Mouse (Mus musculus) limb, embryonic 10.5 days (tissue): ENCODE measurements around the gene Spag6l. TPM values are rescaled to one million over a fixed set of nuclear protein-coding genes. Genes with fewer than 3 reads are reported as not detected.
"Not testable (repeated sequence)": the region's sequence is repeated elsewhere in the genome, so short reads cannot be mapped to it uniquely, and the experiment has no call there.

ENCODE experiments used
- DNase-seq: peaks from one replicate; pipeline ENCODE4 v3.0.0-alpha.2; 2017; ENCODE audit warnings: low spot score
- H3K27ac ChIP-seq: fragments of 300-500 bp; sonication (generic); 2 replicates; pipeline ENCODE4 v1.5.1; 2016; ENCODE audit warnings: mild to moderate bottlenecking
- H3K27me3 ChIP-seq: fragments of 300-500 bp; sonication (generic); 2 replicates; pipeline ENCODE4 v1.6.1; 2016; ENCODE audit warnings: low read depth, mild to moderate bottlenecking; ENCODE audit not compliant: poor library complexity, severe bottlenecking
- H3K36me3 ChIP-seq: fragments of 300-500 bp; sonication (generic); 2 replicates; pipeline ENCODE4 v1.6.1; 2016; ENCODE audit warnings: mild to moderate bottlenecking, moderate library complexity
- H3K4me1 ChIP-seq: fragments of 300-500 bp; sonication (generic); 2 replicates; pipeline ENCODE4 v1.6.1; 2016
- H3K4me3 ChIP-seq: fragments of 300-500 bp; sonication (generic); 2 replicates; pipeline ENCODE4 v1.5.1; 2016; ENCODE audit warnings: mild to moderate bottlenecking, moderate library complexity
- H3K9me3 ChIP-seq: fragments of 300-500 bp; sonication (generic); replicated peaks from 2 replicates; pipeline ENCODE4 v1.6.1; 2016; ENCODE audit warnings: mild to moderate bottlenecking
- WGBS: fragments of 180-500 bp; shearing (Covaris S2); methylation state at CpG from one replicate; pipeline ENCODE4 v1.1.7; 2016; 5-methylcytosine and 5-hydroxymethylcytosine counted together
- polyA plus RNA-seq: library from polyadenylated mRNA; unstranded; fragments of >200 nt; fragmentation: Nextera tagmentation; extraction: Ambion mirVana; gene quantifications from 2 replicates; pipeline ENCODE4 v1.2.1, GENCODE M21; 2016

Gene Spag6l
- 0.24 TPM in 1 of 2 replicates, not detected in the other for polyA plus RNA-seq

GRCm38 (mm10) chr16:16828757-16829615 is at the start of gene Spag6l:
Spag6l (minus strand) TSS chr16:16829456.
- WGBS = 7% methylated on average over 33 of the region's 33 CpGs
- Histone ChIP-seq H3K27ac (no peak within 1 kb of the TSS), H3K4me1 (peaks cover 8% of the 10 kb centered on the region), H3K27me3 (peaks cover 3% of the 10 kb centered on the region; the same call in 1 of the 2 replicates), H3K36me3 (no peaks in the 10 kb centered on the region), H3K9me3 (no peaks in the 10 kb centered on the region), H3K4me3 (peak within 1 kb of the TSS; percentile 51)
- peak; percentile 76 for DNase-seq

GRCm38 (mm10) chr16:16879025-16879424 is 49.8 kb upstream of the Spag6l start:
- WGBS = 96% methylated on average over 5 of the region's 5 CpGs
- DNase-seq = no peak
- H3K4me1 ChIP-seq = no peaks in the 10 kb centered on the region

GRCm38 (mm10) chr16:16870617-16871331 is 41.5 kb upstream of the Spag6l start, which contains the start of the genes Top3b and Vpreb1:
Top3b (plus strand) TSS chr16:16870736.
Vpreb1 (minus strand) TSS chr16:16870843.
- H3K27ac ChIP-seq = peak within 1 kb of the TSS; percentile 96
- peak; percentile 97 for DNase-seq
- under 1% methylated on average over 49 of the region's 49 CpGs for WGBS
- H3K27me3 ChIP-seq = no peaks in the 10 kb centered on the region
- peaks cover 9% of the 10 kb centered on the region for H3K36me3 ChIP-seq
- no peaks in the 10 kb centered on the region for H3K9me3 ChIP-seq
- H3K4me3 ChIP-seq = peak within 1 kb of the TSS; percentile 85
- H3K4me1 ChIP-seq = peaks cover 12% of the 10 kb centered on the region

More at GRCm38 (mm10) chr16:16879025-16879424, 49.8 kb upstream of the Spag6l start:
- H3K4me3 ChIP-seq = no peak overlapping the region
- H3K36me3 ChIP-seq = peaks cover 90% of the 10 kb centered on the region
- no peak overlapping the region for H3K27ac ChIP-seq
- H3K9me3 ChIP-seq = no peaks in the 10 kb centered on the region
- H3K27me3 ChIP-seq = no peaks in the 10 kb centered on the region

- Histone ChIP-seq H3K4me3 (peak overlapping the region; percentile 85), H3K27me3 (no peaks in the 10 kb centered on the region), H3K4me1 (peaks cover 12% of the 10 kb centered on the region), H3K27ac (peak overlapping the region; percentile 96), H3K9me3 (no peaks in the 10 kb centered on the region), H3K36me3 (peaks cover 4% of the 10 kb centered on the region)
- WGBS = 32% methylated on average over 7 of the region's 7 CpGs
- DNase-seq = no peak
Observed at GRCm38 (mm10) chr16:16870241-16870616, 41.0 kb upstream of the Spag6l start.

DNA sequence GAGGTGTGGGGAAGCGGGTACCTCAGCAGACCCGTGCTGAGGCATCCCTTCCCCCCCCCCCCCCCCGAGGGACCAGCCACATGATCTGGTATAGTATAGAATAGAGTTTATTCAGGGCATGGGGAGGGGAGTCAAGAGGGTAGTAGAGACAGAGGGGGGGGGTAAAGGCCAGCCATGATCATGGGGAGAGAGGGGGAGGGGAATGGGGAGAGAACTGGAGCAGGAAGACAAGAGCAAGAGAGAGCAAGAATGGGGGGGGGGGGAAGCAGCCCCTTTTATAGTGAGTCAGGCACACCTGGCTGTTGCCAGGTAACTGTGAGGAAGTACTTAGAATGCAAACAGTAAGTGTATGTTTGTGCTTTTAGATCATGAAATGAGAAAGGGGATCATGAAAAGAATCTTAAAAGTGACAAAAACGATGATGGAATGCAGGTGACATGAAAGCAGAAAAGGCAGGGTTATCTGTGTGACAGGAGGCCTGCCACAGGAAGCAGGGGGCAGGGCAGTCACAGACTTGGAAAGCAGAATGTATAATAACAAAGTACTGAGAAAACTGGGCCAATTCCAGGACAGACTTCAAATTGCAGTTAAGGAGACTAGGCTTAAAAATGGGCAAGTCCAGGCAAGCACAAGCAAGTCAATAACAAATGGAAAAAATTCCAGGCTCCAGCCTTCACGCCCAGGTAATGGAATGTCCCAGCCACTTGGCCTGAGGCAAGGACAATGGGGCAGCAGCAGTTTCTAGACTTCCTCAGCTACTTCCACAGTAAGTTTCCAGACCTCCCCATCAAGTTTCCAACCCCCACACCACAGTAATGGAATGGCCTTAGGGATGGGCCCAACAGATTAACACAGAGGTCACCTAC is 36.7 kb upstream of the Spag6l start:
- Histone ChIP-seq H3K4me3 (no peak overlapping the region), H3K27ac (no peak overlapping the region), H3K4me1 (0 out of 2 replicates have a peak, but pooled peaks cover 3% of the 10 kb centered on the region), H3K36me3 (no peaks in the 10 kb centered on the region), H3K9me3 (no peaks in the 10 kb centered on the region), H3K27me3 (no peaks in the 10 kb centered on the region)
- DNase-seq = peak; percentile 36
- WGBS = 52% methylated on average over 4 of the region's 5 CpGs

DNA sequence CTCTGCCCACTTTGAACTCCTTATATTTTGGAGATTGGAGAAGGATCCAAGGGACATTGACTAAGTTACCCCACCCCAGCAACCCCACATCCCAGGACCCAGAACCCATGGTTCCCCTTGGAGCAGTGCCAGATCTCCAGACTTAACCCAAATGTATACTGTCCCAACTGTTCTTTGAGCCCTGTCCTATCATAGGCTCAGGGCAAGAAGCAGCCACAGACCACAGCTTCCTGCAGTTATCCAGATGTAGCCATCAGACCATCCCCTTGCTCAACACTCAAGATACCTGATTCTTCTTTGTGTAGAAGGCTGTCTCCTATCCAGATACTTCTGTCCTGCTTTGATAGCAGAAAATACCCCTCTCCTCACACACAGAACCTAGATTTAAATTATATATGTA is 36.0 kb upstream of the Spag6l start:
- no peaks in the 10 kb centered on the region for H3K36me3 ChIP-seq
- DNase-seq = no peak
- 0 out of 2 replicates have a peak, but pooled peaks cover 3% of the 10 kb centered on the region for H3K4me1 ChIP-seq
- H3K27ac ChIP-seq = no peak overlapping the region
- no peaks in the 10 kb centered on the region for H3K27me3 ChIP-seq
- H3K9me3 ChIP-seq = no peaks in the 10 kb centered on the region
- H3K4me3 ChIP-seq = no peak overlapping the region

DNA sequence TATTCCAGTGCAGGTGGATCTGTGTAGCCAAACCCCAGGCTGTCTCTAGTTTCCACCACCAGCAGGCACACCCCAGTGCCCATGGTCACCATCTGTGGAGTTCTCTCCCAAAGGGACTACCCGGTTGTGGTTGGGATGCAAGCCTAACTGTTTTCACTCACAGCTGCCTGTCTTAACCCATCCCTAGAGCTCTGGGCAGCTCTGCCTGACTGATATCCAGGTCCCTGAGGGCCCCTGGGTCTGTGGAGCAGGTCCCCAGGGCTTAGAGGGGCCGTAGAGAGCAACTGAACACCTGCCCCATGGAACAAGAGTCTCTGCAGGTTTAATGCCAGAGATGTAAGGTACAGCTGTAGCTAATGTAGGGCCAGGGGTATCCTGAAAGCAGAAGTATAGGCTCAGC is 34.7 kb upstream of the Spag6l start, which contains the start of gene Igll1:
Gene Igll1, minus strand, starts transcription at position 8 of the 400 bp plus-strand sequence.
- 0 out of 2 replicates have a peak, but pooled peaks cover 3% of the 10 kb centered on the region for H3K4me1 ChIP-seq
- no peaks in the 10 kb centered on the region for H3K27me3 ChIP-seq
- WGBS = 86% methylated on average over 2 of the region's 2 CpGs
- no peak within 1 kb of the TSS for H3K4me3 ChIP-seq
- no peaks in the 10 kb centered on the region for H3K9me3 ChIP-seq
- H3K36me3 ChIP-seq = no peaks in the 10 kb centered on the region
- no peak for DNase-seq
- no peak within 1 kb of the TSS for H3K27ac ChIP-seq

DNA sequence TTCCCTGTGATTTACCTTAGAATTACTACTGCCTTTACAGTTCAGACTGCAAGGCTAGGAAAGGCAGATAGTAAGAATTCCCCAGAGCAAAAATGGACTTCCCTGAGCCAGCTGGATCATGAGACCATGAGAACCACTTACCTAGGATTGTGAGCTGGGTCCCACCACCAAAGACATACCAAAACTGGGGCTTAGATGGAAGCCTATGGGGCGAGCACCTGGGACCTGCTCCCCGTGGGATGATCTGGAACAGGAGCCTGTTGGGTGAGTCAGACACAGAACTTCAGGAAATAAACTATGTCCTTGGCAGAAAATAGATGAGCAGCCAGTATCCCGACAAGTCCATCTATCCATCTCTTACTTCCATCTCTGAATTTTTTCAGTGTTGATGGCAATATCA is 33.0 kb upstream of the Spag6l start:
- Histone ChIP-seq H3K27ac (no peak overlapping the region), H3K36me3 (no peaks in the 10 kb centered on the region), H3K4me3 (no peak overlapping the region), H3K27me3 (no peaks in the 10 kb centered on the region), H3K4me1 (0 out of 2 replicates have a peak, but pooled peaks cover 3% of the 10 kb centered on the region), H3K9me3 (no peaks in the 10 kb centered on the region)
- DNase-seq = no peak
- 75% methylated on average over 3 of the region's 3 CpGs for WGBS

GRCm38 (mm10) chr16:16856731-16857476 is 27.6 kb upstream of the Spag6l start:
- no peaks in the 10 kb centered on the region for H3K36me3 ChIP-seq
- no peaks in the 10 kb centered on the region for H3K9me3 ChIP-seq
- 74% methylated on average over 13 of the region's 13 CpGs for WGBS
- H3K4me3 ChIP-seq = no peak overlapping the region
- no peaks in the 10 kb centered on the region for H3K4me1 ChIP-seq
- no peaks in the 10 kb centered on the region for H3K27me3 ChIP-seq
- no peak overlapping the region for H3K27ac ChIP-seq
- no peak for DNase-seq

DNA sequence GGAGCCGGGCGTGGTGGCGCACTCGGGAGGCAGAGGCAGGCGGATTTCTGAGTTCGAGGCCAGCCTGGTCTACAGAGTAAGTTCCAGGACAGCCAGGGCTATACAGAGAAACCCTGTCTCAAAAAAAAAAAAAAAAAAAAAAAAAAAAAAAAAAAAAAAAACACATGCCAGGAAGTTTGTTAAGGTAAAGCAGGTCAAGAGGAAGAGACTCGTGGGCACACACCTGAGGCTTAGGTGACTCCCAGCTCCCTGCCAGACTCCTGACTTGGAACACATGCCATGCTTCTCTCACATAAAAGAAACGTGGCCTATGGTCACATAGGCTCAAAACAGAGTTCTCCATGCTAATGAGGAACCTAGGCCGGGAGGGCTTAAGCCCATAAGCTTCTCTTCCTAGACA is 26.8 kb upstream of the Spag6l start:
- not testable (repeated sequence) for H3K27me3 ChIP-seq, DNase-seq, H3K9me3 ChIP-seq, H3K4me1 ChIP-seq, H3K27ac ChIP-seq, H3K36me3 ChIP-seq, H3K4me3 ChIP-seq
- WGBS = 86% methylated on average over 9 of the region's 9 CpGs

- no peak overlapping the region for H3K4me3 ChIP-seq
- no peaks in the 10 kb centered on the region for H3K27me3 ChIP-seq
- no peaks in the 10 kb centered on the region for H3K36me3 ChIP-seq
- H3K4me1 ChIP-seq = no peaks in the 10 kb centered on the region
- no peak for DNase-seq
- H3K27ac ChIP-seq = no peak overlapping the region
- WGBS = 88% methylated on average over 1 of the region's 1 CpGs
- no peaks in the 10 kb centered on the region for H3K9me3 ChIP-seq
Observed at GRCm38 (mm10) chr16:16855541-16855940, 26.3 kb upstream of the Spag6l start.

GRCm38 (mm10) chr16:16854836-16855235 is 25.6 kb upstream of the Spag6l start:
- Histone ChIP-seq H3K27ac (no peak overlapping the region), H3K4me1 (no peaks in the 10 kb centered on the region), H3K36me3 (no peaks in the 10 kb centered on the region), H3K4me3 (no peak overlapping the region), H3K27me3 (no peaks in the 10 kb centered on the region), H3K9me3 (no peaks in the 10 kb centered on the region)
- peak; percentile 50 for DNase-seq
- WGBS = 40% methylated on average over 6 of the region's 6 CpGs
